Mouse (Mus musculus) forebrain, embryonic 13.5 days (tissue): Measurements from ENCODE around the gene Adam30. TPM values are rescaled to one million over a fixed set of nuclear protein-coding genes. Genes with fewer than 3 reads are reported as not detected.

Experiments
- ATAC-seq: fragments of 200-750 bp; cut with Nextera tagmentation; 2 replicates; pipeline ENCODE4 v1.8.0; 2017
- H3K27ac ChIP-seq: fragments of 300-500 bp; sonication (generic); 2 replicates; pipeline ENCODE4 v1.5.1; 2015; ENCODE audit warnings: inconsistent platforms, mild to moderate bottlenecking, moderate library complexity
- H3K27me3 ChIP-seq: fragments of 300-500 bp; sonication (generic); 2 replicates; pipeline ENCODE4 v1.6.1; 2015; ENCODE audit warnings: mild to moderate bottlenecking, inconsistent platforms
- H3K36me3 ChIP-seq: fragments of 300-500 bp; sonication (generic); 2 replicates; pipeline ENCODE4 v1.6.1; 2015; ENCODE audit warnings: mild to moderate bottlenecking, inconsistent platforms; ENCODE audit not compliant: poor library complexity, severe bottlenecking
- H3K4me1 ChIP-seq: fragments of 300-500 bp; sonication (generic); 2 replicates; pipeline ENCODE4 v1.6.1; 2015; ENCODE audit warnings: inconsistent platforms
- H3K4me2 ChIP-seq: fragments of 300-500 bp; sonication (generic); 2 replicates; pipeline ENCODE4 v1.6.1; 2015; ENCODE audit warnings: inconsistent platforms, mild to moderate bottlenecking, moderate library complexity
- H3K4me3 ChIP-seq: fragments of 300-500 bp; sonication (generic); 2 replicates; pipeline ENCODE4 v1.5.1; 2015; ENCODE audit warnings: mild to moderate bottlenecking, inconsistent platforms
- H3K9ac ChIP-seq: fragments of 300-500 bp; sonication (generic); 2 replicates; pipeline ENCODE4 v1.6.1; 2015; ENCODE audit warnings: mild to moderate bottlenecking, inconsistent platforms
- H3K9me3 ChIP-seq: fragments of 300-500 bp; sonication (generic); replicated peaks from 2 replicates; pipeline ENCODE4 v1.6.1; 2016; ENCODE audit warnings: inconsistent platforms
- WGBS: fragments of 180-500 bp; shearing (Covaris S2); methylation state at CpG from one replicate; pipeline ENCODE4 v1.1.7; 2015; 5-methylcytosine and 5-hydroxymethylcytosine counted together
- polyA plus RNA-seq: library from polyadenylated mRNA; unstranded; fragments of >200 nt; fragmentation: Nextera tagmentation; extraction: Ambion mirVana; gene quantifications from 2 replicates; pipeline ENCODE4 v1.2.1, GENCODE M21; 2015

Gene Adam30
- polyA plus RNA-seq, 1 experiment from 2014 or later, result not detected

DNA sequence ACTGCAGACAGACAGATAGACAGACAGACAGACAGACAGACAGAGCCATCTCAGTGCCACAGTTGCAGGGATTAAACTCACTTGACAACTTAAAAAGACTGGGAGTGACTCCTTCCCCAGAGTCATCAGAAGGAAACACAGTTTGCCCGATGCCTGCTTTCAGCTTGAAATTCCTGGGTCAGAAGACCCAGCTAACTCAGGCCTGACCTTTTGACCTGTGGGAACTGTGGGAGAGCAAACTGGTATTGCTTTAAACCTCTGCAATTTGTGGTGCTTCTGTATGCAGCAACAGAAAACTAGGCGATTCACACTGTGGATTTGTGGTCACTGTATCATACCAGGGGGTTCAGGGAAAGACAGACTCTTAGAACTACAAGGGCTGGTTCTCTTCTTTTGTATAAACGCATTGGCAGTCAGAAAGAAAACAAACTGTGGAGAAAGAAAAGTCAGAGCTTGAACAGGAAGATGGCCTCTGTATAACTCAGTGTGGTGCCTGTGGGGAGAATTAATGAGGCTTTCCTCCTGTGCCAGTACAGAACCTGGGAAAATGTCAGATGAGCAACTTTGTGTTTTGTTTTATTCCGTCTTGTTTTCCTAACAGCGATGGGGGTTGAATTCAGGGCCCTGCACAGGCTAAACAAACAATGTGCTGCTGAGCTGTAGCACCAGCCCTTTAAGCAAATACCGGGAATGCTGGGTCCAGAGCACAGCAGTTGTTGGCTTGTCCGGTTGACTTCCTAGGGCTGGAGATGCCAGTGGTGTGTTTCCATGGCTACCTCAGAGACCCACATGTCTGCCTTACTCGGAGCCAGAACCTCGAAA is 37.5 kb downstream of the Adam30 start:
- 0 out of 2 replicates have a peak, but pooled peaks cover 8% of the 10 kb centered on the region for H3K4me1 ChIP-seq
- no peak for ATAC-seq
- H3K4me2 ChIP-seq, result no peak overlapping the region
- H3K36me3 ChIP-seq, result no peaks in the 10 kb centered on the region
- no peaks in the 10 kb centered on the region for H3K9me3 ChIP-seq
- H3K27me3 ChIP-seq, result no peaks in the 10 kb centered on the region
- no peak overlapping the region for H3K9ac ChIP-seq
- no peak overlapping the region for H3K27ac ChIP-seq
- no peak overlapping the region for H3K4me3 ChIP-seq
- 16% methylated on average over 9 of the region's 9 CpGs for WGBS

DNA sequence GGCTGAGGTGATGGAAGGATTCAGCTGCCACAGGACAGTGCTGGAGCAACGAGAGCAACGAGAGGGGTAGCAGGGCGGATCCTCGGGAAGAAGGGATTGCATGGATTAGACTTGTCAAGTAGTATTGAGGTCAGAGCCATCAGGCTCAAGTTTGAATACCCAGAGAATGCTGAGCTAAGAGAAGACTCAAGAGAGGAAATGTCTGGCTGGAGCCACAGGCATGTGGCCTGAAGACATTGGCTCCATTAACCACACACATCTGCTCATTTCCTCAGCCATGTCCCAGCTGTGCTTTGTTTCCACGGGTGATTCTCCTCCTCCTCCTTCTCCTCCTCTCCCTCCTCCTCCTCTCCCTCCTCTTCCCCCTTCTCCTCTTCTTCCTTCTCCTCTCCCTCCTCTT is 39.3 kb downstream of the Adam30 start:
- H3K4me1 ChIP-seq, result 0 out of 2 replicates have a peak, but pooled peaks cover 8% of the 10 kb centered on the region
- ATAC-seq, result no peak
- H3K27me3 ChIP-seq, result no peaks in the 10 kb centered on the region
- H3K27ac ChIP-seq, result no peak overlapping the region
- H3K9me3 ChIP-seq, result no peaks in the 10 kb centered on the region
- H3K36me3 ChIP-seq, result no peaks in the 10 kb centered on the region
- 76% methylated on average over 5 of the region's 5 CpGs for WGBS
- H3K9ac ChIP-seq, result no peak overlapping the region
- no peak overlapping the region for H3K4me2 ChIP-seq
- no peak overlapping the region for H3K4me3 ChIP-seq

DNA sequence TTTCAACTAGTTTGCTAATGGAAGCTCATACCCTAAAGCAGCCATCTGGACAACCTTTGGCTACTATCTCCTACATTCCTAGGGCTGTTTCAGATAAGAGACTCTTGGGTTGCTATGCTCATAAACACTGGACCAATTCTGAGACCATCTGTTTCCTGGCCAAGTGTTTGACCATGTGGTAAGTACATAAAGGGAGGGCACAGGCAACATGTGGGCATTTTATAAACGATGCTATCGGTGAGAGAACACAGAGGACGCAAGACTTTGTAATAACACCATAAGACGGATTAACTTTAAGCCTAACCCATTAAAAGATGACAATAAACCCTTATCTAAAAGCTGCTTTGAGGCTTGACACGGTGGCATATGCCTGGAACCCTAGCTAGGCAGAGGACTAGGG is 42.9 kb downstream of the Adam30 start:
- no peak overlapping the region for H3K9ac ChIP-seq
- no peak overlapping the region for H3K4me2 ChIP-seq
- WGBS, result 85% methylated on average over 5 of the region's 5 CpGs
- no peaks in the 10 kb centered on the region for H3K27me3 ChIP-seq
- H3K4me3 ChIP-seq, result no peak overlapping the region
- no peaks in the 10 kb centered on the region for H3K9me3 ChIP-seq
- H3K4me1 ChIP-seq, result 0 out of 2 replicates have a peak, but pooled peaks cover 1% of the 10 kb centered on the region
- H3K27ac ChIP-seq, result no peak overlapping the region
- ATAC-seq, result no peak
- no peaks in the 10 kb centered on the region for H3K36me3 ChIP-seq

DNA sequence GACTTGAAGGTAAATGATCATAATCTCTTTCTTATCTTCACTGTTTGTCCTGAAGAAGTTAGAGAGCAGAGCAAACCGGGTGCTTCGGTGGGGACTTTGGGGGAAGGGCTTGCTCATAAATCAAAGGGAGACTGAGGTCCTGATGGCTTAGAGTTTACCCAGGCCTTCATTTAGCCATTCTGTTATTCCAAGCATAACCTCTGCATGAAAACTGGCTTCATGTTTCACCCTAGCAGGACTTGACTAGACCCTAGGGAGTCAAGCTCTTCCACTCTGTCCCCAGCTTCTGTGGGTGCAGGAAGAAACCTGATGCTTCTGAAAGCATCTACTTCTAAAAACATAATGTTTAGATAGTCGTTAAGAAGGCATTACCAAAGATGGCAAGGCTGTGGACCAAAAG is 46.5 kb downstream of the Adam30 start:
- H3K9me3 ChIP-seq, result no peaks in the 10 kb centered on the region
- no peak overlapping the region for H3K4me3 ChIP-seq
- H3K27ac ChIP-seq, result no peak overlapping the region
- WGBS, result 73% methylated on average over 3 of the region's 3 CpGs
- no peaks in the 10 kb centered on the region for H3K36me3 ChIP-seq
- H3K4me1 ChIP-seq, result peaks cover 14% of the 10 kb centered on the region
- no peak overlapping the region for H3K9ac ChIP-seq
- no peak for ATAC-seq
- no peak overlapping the region for H3K4me2 ChIP-seq
- H3K27me3 ChIP-seq, result no peaks in the 10 kb centered on the region

DNA sequence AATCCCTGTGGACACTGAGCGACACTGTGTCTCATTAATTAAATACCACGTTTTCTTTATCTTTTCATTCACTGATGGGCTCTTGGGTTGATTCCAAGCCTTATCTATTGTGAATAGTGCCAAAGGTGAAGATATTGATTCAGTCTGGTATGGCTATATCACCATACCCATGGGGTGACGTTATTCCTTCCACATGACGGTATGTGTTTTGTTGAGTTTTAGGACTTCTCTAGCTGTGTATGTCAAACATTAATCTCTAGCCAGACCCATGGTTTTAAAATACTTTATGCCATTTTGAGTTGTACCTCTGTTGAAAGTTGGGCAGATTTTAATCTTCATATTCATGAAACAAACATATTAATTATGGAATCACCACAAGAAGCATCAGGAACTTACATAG is 48.7 kb downstream of the Adam30 start:
- H3K4me2 ChIP-seq, result no peak overlapping the region
- no peaks in the 10 kb centered on the region for H3K9me3 ChIP-seq
- no peaks in the 10 kb centered on the region for H3K27me3 ChIP-seq
- no peak overlapping the region for H3K9ac ChIP-seq
- no peak for ATAC-seq
- 79% methylated on average over 4 of the region's 4 CpGs for WGBS
- no peaks in the 10 kb centered on the region for H3K36me3 ChIP-seq
- no peak overlapping the region for H3K27ac ChIP-seq
- H3K4me3 ChIP-seq, result no peak overlapping the region
- peaks cover 17% of the 10 kb centered on the region for H3K4me1 ChIP-seq

DNA sequence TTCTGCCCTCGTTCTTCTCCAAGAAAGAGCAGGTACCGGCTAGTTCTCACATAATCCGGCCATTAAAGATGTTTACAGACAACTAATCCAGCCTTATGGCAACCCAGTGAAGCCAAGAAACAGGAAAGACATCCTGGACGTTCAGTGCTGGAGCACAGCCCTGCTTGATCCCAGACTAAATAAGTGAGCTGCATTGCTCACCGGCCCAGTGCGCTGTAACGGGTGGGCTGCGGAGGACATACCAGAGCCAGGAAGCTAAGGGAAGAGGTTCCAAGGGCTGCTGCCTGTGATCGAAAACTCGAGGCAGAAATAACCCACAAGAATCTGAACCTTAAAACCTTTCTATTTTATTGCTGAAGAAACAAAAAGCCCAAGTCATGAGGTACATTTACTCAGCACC is 50.4 kb downstream of the Adam30 start:
- Histone ChIP-seq H3K27me3 (no peaks in the 10 kb centered on the region), H3K36me3 (no peaks in the 10 kb centered on the region), H3K9ac (no peak overlapping the region), H3K9me3 (no peaks in the 10 kb centered on the region), H3K27ac (peak overlapping the region; percentile 74), H3K4me1 (peaks cover 17% of the 10 kb centered on the region), H3K4me2 (no peak overlapping the region), H3K4me3 (no peak overlapping the region)
- 66% methylated on average over 10 of the region's 10 CpGs for whole genome bisulfite sequencing
- peak; percentile 67 for ATAC-seq

DNA sequence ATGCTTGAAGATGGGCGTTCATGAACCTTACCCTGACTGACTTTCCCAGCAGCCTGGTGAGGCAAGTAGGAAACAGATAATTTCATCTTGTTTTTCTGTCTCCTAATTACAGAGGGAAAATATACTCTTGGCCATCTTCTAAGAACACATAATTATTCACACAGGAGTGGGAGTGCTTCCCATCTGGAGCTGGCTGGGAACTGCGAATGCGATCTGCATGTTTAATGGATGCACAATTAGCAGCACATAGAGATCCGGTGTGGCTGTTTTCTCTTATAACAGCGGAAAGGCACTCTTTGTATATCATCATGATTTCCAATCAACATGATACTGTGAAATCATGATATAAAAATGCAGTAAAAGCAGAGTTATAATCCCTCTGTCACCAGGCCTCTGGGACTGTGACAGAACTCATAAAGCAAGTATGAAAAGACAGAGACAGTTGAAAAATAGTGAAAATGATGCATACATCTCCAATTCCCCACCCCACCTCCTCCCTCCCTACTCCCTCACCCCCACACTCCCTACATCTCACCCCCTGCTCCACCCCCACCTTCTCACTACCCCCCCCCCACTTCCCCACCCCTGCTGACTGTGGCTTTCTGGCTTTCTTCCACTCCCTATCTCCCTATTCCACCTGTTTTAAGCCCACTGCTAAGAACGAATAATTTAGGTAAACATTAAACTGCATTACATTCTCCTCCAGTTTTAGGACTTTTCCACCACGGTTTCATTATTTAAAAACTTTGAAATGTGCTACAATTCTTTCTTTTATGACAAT is 51.1 kb downstream of the Adam30 start:
- H3K9me3 ChIP-seq, result no peaks in the 10 kb centered on the region
- 53% methylated on average over 7 of the region's 7 CpGs for WGBS
- H3K4me1 ChIP-seq, result peaks cover 17% of the 10 kb centered on the region
- H3K27me3 ChIP-seq, result no peaks in the 10 kb centered on the region
- H3K27ac ChIP-seq, result peak overlapping the region; percentile 74
- no peak overlapping the region for H3K9ac ChIP-seq
- ATAC-seq, result peak; percentile 96
- H3K36me3 ChIP-seq, result no peaks in the 10 kb centered on the region
- peak overlapping the region; percentile 33 for H3K4me2 ChIP-seq
- no peak overlapping the region for H3K4me3 ChIP-seq

Other genes with a start within 250 kb of the Adam30 start
- 18.6 and 19.9 TPM in 2 replicates for gene Notch2, start 147.1 kb upstream of the Adam30 start, polyA plus RNA-seq
- not detected in 2 replicates for gene Reg4, start 61.5 kb downstream of the Adam30 start, polyA plus RNA-seq
- gene Hmgcs2, start 119.8 kb downstream of the Adam30 start, polyA plus RNA-seq, result 2.0 and 2.4 TPM in 2 replicates
- gene Phgdh, start 179.4 kb downstream of the Adam30 start, polyA plus RNA-seq, result 239 and 277 TPM in 2 replicates
- gene Zfp697, start 221.8 kb downstream of the Adam30 start, polyA plus RNA-seq, result 12.2 and 14.1 TPM in 2 replicates